Mouse (Mus musculus) activated CD4-positive, CD25-positive, alpha-beta regulatory T cell, adult 4 months (primary cell): ENCODE data around the gene Clcn1. TPM values are rescaled to one million over a fixed set of nuclear protein-coding genes. Genes with fewer than 3 reads are reported as not detected.
A peak's percentile ranks its signal among the peaks of the same experiment; 100 is the strongest.

Experiments used
- ATAC-seq: one replicate; pipeline ENCODE4 v1.8.0; 2017
- polyA plus RNA-seq, 2 experiments: library from polyadenylated mRNA; unstranded; fragments of 100-300 nt; shearing (Covaris generic); gene quantifications; one replicate each; pipeline ENCODE4 v1.2.1; 2017

Clcn1 gene
- polyA plus RNA-seq = not detected

DNA sequence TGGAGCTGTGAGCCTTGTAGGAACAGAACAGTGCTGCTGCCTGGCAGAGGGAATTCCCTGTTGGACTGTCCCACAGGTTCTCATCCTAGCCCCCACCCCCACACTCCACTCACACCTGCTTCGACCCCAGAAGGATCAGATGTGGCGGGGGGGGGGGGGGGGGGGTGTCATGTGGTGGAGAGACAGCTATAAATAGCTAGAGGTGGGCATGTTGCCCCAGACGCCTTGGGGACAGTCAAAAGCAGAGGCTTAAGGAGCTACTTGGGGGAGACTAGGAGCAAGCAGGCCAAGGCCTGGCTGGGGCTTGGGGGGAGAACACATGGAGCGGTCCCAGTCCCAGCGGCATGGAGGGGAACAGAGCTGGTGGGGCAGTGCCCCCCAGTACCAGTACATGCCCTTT, at the start of gene Clcn1:
Clcn1 (plus strand) TSS at position 238 of the 400 bp plus-strand sequence.
- no peak for ATAC-seq

DNA sequence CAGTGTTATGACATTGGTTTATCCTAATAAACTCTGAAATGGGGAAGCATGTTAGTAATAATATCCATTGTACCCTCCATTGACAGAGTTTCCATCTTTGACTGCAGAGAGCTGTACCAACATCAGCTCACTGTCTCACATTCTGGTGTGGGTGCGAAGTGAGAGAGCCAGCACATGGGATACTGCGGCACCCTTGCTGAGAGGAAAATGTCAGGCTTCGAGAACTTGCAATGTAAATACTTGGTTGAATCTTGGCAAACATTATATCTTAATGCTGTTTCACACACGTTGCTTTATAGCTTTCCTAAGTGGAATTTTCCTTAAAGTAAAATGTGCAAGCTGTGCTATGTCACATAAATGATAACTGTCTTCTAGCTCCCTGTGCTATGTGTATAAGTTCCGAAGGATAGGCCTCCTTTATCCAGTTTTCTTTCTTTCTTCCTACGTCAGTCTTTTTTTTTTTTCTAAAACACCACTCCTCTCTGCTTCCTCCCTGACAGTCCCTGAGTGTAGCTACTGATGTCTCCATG, 49.1 kb upstream of the Clcn1 start:
- no peak for ATAC-seq

DNA sequence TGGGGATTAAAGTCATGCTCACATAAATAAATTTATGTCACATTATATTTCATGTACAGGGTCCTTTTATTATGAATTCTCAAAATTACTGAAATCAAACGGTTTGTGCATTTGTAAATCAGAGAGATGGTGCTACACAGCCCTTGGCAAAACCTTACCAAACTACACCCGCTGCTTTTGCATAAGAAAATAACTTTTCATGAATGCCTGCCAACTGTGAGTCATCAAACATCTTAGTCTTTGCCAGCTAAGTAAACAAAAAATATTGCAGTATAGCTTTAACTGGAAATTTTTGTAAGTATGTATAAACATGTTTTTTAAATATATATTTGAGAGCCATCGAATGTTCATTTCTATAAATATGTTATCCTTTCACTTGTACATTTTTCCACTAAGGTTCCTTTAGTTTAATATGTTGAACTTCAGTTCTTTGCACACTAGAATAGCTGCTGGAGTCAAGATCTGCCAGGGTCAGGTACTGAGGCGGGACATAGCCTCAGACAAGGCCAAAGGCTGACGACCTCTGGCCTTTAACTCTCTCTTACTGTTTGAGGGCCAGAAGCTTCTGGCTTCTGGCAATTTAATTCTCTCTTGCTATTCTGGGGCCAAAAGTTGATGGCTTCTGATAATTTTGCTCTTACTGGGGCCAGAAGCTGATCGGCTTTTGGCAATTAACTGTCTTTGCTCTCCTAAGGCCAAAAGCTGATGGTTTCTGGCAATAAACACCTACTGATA, 45.0 kb upstream of the Clcn1 start:
- no peak for ATAC-seq

DNA sequence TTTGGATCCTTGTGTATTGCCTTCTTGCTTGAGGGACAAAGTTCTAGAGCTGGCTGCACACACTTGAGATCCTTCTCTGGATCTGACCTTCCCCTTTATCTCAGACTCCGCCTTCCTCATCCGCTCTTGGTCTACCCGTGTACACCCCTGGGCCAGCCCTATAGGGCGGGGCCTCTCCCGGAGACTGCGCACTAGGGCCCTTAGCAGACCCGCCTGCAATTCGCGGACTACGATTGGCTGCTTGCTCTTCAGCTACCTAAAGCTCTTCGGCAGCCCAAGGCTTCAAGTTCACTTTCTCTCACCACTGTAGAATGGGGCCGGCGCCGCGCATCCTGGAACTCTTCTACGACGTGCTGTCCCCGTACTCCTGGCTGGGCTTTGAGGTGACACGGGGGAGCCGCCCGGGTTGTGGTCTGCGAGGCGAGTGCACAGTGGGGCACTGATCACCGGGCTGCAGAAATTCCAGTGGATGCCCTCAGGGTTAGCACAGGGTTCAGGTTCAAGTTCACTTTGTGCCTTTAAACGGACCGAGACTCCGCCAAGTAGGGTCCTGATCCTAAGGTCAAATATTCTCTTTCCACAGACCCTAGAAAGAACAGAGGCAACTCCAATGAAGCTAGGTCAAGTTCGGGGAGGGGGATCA, 40.7 kb upstream of the Clcn1 start, which contains the start of gene Gstk1:
Gstk1 (plus strand) TSS at position 225 of the 643 bp plus-strand sequence.
- peak; percentile 99 for ATAC-seq

DNA sequence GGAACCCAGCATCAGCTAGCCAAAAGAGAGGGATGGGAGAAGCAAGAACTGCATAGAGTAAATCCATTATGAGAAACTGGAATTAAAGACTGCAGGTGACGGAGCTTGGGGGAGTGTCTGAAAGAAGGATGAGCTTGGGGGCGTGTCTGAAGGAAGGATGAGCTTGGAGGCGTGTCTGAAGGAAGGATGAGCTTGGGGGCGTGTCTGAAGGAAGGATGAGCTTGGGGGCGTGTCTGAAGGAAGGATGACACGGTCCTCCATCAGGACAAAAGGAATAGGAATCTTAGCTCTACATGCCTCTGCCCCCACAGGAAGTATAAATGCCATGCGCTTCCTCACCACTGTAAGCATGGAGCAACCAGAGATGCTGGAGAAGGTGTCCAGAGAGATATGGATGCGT, 39.3 kb upstream of the Clcn1 start:
- no peak for ATAC-seq

DNA sequence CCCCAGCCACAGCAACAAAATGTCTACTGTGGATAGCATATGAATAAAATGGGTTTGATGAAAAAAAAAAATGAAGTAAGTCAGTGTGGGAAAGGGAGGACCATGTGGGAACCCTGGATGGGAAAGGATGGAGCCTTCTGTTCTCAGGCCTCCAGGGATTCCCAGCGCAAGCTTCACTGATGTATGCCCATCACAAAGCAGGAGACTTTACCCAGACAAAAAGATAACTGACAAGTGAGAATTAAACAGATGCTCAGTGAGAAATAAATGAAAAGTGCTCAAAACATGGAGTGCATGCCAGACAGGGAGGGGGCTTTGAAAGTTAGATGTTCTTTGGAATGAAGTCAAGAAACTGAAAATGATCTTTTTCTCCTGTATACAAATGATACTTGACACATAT, 38.5 kb upstream of the Clcn1 start:
- no peak for ATAC-seq

DNA sequence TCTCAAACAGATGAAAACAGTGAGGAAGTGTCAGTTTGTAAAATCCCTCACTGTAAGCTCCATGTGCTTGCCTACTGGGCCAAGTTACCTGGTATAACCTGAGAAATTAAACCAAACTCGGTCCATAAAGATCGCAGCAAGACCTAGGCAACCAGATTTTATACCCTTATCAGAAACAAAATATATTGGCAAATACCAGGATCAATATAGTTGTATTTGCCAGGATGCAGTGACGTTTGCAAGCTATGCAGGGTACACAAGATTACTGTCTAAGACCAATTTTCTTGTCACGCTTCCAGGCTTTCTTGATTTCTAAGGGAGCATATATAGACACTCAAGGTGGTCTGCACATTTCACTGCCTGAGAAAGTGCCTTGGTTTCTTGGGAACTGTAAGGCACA, 34.7 kb upstream of the Clcn1 start:
- no peak for ATAC-seq

DNA sequence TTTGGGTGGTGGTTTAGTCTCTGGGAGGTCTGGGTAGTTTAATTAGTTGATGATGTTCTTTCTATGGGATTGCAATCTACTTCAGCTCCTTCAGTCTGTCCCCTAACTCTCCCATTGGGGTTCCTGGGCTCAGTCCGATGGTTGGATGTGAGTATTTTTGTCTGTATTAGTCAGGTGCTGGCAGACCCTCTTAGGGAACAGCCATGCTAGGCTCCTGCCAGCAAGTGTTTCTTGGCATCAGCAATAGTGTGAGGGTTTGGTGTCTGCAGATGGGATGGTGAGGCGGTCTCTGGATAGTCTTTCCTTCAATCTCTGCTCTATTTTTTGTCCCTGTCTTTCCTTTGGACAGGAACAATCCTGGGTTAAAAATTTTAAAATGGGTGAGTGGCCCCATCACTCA, 33.4 kb upstream of the Clcn1 start:
- ATAC-seq = no peak

DNA sequence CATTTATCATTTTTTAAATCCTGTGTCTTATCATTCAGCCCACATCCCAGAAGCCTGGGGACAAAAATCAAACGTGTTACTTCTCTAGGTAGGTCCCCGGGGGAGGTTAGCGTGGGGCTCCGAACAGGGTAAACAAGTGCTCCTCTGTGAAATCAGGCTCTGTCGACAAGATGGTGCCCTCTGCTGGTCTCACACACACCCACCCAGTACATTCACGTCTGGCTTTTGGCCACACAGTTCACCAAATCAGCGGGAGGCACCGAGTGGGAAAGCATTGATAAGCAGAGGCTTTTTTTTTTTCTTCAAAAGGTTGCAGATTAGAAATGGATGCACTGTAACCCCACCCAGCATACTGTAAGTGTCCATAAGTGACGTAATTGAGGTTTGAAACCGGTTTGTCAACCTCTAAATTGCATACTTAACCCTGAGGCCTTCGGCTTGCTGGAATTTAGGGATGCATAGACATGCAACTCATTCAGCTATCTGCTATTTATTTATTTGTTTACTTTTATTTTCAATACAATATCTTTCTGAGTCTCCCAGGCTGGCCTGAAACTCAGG, 29.1 kb upstream of the Clcn1 start:
- peak; percentile 92 for ATAC-seq

DNA sequence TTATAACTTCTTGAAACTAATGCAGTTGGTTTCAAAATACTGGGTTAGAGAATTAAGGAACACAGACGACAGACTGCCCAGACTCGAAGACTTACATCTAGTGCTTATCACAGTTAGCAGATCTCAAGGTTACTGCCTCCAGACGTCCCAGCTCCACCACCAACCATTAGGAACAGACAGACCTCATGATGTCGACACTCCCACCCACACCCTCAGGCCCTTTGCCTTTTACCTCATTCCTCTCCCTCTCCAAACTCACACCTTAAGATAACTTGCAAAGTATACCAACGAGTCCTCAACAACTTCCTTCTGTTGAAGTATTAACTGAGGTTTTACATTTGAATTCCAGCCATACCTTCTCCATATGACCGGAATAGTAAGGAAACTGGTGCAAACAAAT, 26.1 kb upstream of the Clcn1 start:
- ATAC-seq = no peak

DNA sequence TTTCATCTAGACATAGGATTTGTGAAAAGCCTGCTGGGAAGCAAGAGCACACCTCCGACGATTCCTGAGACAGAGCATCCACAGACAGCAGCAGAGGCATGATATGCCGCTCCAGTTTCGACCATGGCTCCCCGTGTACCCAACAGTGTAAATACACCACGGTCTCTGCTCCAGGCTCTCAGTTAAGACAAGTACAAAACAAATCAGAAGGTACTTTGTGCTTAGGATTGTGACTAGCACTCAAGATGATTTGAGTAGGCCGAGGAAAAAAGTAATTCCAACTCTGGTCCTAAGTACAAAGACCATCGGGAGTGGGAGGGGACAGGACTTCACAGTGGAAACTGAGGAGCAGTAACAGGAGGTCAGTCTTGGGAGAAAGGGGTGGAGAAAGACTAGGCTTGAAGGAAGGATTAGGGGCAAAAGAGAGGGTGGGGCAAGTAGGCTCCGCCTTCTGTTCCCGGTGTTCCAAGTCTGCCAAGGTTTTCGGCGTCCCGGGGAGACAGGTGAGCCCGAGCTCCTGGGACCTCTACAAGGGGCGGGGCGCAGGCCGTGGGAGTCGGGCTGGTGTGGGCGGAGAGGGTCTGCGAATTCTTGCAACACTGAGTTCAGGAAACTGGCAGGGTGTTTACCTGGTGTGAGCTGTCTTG, 24.8 kb upstream of the Clcn1 start, which contains the start of gene Tmem139:
Tmem139 (plus strand) TSS at position 447 of the 647 bp plus-strand sequence.
- ATAC-seq = no peak

DNA sequence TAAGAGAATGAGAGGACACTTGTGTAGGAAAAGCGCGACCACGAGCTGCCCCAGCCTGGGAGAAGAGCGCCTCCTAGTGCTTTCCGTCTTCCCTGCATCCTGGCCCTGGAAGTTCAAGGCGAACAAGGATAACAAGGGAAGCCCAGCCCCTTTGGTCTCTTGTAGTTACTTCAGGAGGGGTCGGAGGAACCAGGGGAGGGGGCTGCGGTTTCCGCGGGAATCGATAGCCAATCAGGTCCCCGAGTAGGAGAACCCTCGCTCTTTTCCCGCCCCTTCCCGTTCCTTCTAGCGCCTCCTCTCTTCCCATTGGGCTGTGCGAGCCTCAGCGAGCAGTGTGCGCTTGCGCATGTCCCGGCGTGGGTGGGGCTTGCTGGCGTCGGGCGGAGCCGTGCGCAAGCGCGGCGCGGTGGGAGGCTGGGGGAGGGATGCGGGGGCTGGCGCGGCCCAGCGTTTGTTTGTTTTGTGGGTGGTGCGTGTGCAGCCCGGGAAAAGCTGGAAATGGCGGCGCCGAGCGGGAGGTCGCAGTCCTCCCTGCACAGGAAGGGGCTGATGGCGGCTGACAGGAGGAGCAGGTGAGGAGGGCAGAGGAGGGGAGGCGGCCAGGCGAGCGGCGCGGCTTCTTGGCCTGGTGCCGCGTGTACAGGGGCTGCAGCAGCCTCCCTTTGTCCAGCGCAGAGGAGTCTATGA, 21.7 kb upstream of the Clcn1 start, which contains the start of gene Casp2:
Casp2 (plus strand) TSS at position 360 of the 687 bp plus-strand sequence.
- peak; percentile 89 for ATAC-seq

DNA sequence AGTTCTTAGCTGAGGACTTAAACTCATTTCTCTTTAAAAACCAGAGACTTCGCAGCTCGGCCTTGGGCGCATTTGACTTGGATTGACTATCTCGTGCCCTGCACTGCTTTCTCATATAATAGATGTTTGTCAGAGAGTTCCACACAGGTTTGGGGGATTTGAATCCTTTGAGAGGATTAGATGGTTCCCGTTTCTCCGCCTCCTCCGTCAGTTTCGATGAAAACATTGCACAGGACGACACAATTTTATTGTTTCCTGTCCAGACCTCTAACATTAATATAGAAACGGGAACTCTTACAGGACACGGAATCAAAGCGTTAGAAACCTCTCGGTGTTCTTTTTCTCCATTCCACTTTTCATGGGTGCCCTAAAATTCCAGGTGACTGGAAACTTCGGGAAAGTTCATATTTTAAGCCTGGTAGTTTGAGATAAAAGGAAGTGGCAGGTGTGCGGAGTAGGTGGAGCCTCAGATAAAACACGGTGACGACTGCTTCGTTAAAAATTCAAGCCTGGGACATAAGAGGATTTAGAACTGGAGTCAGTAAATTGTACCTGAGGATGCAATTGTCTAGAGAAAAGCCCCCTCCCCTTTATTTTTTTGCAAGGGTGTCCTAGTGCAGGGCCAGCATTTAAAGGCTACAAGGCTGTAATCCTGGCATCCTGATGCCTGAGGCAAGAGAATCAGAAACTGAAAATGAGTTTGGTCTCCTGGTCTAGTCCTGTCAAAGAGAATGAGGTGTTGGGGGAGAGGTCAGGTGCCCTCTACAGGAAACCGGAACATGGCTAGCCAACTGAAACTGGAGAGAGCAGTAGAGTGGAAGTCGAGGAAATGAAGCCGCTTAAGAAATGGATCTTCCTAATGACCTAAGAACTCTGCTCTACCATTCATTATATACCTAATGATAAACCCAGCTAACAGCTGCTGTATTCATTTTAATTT, 20.8 kb upstream of the Clcn1 start:
- ATAC-seq = peak; percentile 33

DNA sequence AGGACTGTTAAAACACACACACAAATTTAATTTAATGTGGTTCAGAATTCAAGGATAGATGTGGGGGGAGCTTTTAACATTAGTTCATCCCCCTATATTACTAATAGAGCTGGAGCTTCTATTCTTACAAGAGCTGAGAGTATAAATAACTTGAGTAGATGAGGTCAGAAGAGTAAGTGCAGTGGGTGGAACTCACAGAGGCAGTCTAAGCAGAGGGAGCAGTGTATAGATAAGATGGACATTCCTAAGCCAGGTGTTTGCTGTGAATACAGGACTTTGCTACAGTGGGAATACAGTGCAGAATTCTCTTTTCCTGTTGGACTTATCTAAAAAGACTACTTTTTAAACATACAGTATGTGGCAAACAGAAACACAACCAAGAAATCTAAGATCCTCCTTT, 15.7 kb upstream of the Clcn1 start:
- ATAC-seq = no peak

DNA sequence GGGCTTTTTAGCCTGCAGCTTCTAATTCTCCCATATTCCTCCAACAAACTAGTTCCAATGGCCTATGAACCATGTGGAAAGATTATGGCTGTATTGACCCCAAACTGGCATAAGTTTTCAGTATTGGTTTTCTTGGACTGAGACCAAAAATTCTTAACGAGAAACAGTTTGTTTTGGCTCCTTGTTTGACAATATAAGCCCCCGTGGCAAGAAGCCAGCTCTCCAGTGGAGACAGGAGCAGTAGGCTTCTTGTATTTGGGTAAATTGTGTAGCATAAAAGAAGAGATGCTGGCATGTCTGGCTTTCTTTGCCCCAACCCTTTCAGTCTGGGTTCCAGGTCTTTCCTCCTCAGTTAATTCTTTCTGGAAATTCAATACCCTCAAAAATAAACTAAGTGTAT, 10.3 kb upstream of the Clcn1 start:
- ATAC-seq = no peak

DNA sequence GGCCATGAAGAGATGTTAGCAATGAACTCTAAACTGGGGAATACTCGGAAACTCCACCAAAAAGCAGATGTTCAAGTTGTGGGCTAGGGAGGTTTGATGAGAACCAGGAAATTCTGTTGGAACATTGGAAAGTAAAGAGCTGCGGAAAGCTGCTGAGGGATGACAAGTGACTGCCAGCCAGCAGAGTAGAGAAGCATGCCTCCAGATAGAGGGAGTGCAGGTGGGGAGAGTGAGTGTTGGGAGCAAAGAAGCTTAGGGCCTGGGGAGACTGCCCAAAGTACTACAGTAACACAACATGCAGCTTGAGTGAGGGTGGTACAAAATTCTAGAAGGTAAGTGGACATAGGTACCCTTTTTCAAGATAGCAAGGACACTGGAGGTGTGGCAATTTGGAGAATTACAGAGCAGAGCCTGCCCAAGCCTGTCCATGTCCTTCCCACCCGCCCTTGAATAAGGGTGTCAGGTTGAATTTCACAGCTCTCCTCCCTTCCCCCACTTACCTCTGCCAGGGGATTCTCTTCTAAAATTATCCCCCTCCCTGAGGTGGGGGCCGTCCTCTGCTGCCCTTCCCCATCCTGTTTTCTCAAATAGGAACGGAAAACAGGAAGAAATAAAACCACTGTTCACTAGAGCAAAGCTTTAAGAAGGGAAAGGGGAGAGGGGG, 3.5 kb upstream of the Clcn1 start:
- ATAC-seq = no peak

DNA sequence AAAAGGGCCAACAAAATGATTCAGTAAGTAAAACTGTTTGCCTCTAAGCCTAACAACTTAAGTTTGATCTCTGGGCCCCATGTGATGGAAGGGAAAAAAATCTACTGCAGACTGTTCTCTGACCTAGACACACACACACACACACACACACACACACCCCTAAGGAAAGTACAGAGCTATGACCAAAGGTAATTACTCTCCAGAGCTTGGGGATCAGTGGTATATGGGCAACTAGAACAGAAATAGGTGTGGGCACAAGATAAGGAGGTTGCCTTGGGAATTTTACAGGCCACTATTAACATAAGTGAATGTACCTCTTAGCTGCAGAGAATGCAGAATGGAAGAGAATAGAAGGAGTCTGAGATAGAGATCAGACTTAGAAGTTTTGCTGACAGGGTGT, 1.1 kb downstream of the Clcn1 start:
- no peak for ATAC-seq

DNA sequence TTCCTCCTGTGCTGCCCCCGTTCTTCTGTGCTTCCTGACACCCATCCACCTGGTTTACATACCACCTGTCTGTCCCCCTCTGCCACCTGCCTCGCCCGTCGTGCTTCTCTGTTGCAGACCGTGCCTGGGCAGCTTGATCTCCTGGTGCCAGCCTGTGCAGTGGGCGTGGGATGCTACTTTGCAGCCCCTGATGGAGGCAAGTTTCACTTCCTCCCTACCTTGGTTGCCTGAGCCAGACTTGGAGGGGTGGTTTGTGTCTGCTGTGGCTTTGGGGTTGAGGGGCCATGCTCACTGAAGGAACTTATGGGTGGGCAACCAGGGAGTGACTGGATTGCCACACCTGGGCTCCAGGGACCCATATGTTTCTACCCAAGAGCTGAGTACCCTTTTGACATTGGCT, 6.8 kb downstream of the Clcn1 start:
- ATAC-seq = no peak

DNA sequence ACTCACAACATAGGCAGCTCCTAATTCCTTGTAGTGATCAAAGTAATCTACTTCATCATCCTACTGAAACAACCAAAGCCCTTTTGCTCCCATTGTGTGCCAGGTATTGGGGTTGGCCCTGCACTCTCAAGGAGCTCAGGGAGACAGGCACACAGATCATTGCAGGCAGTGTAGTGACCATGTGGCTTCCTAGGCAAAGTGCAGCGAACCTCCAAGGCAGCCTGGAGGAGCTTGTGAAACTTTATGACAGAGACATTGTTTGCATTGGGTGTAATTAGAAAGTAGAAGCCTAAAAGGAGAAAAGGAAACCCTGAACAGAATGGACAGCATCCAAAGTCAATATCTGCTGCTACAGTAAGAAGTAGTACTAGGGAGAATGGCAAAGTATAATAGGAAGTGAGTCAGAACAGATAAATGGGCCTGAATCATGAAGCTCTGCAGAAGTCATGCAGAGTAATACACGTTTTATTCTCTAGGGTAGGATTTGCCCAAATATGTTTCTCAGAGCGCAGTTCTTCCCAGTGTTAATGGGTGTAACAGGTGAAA, 9.1 kb downstream of the Clcn1 start:
- ATAC-seq = no peak

DNA sequence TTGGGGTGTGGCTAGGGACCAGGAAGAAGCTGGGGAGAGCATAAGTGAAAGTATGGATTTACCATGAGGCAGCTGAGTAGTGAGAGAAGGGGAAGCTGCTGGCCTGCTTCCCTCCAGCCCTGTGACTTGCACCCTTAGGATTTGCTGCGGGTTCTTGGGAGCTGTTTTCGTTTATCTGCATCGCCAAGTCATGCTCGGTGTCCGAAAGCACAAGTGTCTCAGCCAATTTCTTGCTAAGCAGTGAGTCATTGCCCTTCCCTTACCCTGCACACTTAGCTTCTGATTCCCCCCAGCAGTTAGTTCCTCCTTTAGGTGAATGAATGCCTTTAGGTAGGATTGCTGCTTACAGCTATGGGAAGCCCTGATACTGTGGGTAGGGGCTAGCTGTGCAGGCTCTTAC, 12.9 kb downstream of the Clcn1 start:
- ATAC-seq = no peak
